Mouse (Mus musculus) embryo, embryonic 9.5 days (tissue): ENCODE data around the gene Usp12.

Experiments used
- DNase-seq: peaks from one replicate; pipeline ENCODE4 v3.0.0-alpha.2; 2017; ENCODE audit errors: extremely low spot score

The Usp12 gene

DNA sequence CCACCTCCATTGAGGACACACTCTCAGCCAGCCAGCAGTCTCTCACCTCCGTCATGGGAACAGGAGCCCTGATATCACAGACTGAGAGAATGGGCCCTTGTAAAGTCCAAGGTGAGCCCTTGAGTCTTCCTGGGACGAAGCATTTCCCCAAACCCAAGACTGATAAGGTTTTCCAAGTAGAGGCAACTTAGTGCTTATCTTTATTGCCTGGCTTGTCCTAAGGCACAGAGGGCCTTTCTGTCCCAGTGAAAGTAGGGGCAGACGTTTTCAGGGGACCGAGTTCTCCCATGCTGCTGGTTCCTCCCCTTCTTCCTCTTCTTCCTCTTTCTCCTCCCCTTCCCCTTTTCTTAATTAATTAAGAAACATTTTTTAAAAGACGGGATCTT is 101.8 kb downstream of the Usp12 start:
- no peak for DNase-seq

DNA sequence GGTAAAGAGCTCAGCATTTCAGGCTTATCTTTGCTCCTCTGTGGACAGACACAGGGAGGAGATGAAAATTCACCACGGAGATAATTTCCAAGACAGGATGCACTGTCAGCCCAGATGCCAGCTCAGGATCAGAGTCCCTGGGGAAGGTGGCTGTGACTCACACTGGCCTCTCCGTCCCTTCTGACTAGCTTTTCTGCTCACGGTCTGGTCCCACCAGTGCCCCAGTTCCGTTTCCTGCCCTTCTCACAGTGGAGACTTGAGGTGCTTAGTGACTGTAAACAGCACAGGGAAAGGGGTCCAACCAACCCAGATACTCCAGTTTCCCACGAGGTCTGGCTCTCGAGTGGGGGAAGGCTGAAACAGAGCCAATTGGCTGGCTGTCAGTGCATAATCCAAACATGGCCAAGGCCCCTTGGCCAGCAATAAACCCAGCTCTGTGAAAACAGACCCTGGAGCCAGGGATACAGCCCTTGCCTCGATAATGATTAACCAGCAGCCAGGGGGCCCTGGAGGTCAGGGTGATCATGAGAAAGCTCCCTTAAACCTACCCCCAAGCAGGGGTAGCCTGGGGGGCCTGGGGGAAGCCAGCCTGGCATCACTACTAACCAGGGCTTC is 102.3 kb downstream of the Usp12 start:
- no peak for DNase-seq

DNA sequence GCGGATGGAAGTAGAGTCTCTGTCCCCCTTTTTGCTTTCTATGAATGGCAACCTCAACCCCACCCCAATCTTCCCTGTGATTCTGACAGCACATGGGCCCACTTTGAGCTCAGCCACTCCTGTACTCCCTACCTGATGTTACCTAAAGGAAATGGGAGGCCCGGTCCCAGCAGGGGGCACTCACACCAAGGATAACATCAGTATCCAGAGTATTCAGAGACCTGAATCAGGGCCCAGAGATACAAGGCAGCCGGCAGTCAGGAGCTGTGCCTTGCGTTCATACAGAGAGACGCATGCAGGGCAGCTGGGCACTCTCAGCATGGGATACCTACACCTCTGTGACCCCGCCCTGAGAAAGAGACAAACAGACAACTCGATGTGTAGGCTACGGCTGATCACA is 103.1 kb downstream of the Usp12 start:
- no peak for DNase-seq

DNA sequence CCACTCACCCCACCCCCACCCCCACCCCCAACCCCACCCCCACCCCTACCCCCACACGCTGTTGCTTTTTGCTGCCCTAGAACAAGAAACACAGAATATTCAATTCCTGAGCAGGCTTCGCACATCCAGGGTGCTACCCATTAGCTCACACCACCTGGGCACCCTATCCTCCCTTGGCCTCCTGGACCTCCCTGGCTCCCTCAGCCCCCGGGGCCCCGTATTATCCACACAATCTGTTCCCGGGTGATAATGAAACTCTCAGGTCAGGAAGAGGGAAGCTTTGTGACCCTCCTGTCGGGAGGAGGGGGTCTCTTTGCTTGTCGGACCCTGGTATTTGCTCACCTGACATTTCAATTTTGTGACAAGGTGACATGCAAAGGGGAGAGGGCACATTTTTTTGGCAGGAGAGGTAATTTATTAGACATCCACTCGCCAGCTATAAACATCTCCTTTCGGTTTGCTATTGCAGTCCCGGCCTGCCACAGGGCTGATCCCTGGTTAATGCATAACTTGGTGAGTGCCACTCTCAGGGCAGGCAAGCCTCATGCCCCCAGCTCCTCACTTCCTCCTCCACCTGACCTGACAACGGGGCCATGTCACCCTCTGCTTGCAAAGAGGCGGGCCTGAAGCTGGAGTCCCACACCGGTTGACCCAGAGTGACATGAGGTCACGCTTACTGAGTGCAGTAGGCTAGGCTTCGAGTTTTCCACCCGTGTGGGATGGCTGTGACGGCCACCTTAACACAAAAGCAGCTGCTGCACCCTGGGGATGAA is 107.1 kb downstream of the Usp12 start:
- DNase-seq = no peak

DNA sequence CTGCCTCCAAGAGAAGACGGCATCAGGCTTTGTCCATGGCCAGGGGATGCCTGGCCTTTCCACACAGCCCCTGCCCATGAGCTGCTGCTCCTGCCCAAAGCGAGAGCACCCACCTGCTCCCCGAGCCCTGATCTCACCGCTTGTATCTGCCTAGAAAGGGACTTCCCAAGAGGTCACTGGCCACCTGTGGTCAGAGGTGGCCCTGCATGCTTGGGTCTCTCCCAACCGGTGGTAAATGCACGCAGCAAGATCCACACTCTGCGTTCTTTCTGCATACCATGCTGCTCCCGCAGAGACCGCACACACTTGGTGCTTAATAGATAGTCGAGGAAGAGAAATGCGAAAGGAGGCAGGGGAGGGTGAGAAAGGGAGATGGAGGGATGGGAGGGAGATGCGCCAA is 107.9 kb downstream of the Usp12 start:
- no peak for DNase-seq
